In genomic region chr5:36738799-36739615, GRCm38 (mm10) we compare ENCODE assay signal across 8 mouse cellular contexts. TPM values are rescaled to one million over a fixed set of nuclear protein-coding genes. Genes with fewer than 3 reads are reported as not detected.
DNase-seq lines count a peak whose midpoint lies in the region; ATAC-seq and TF ChIP-seq lines count a peak whose summit lies in the region.

No protein-coding gene starts in this region.

- no peak overlapping the region for H3K4me3 ChIP-seq in heart, embryonic 12.5 days
- no peak overlapping the region for H3K4me3 ChIP-seq in heart, postnatal 0 days (ENCODE audit: low read depth, low read length)
- no peak overlapping the region for H3K4me3 ChIP-seq in limb, embryonic 14.5 days (replicated peaks; ENCODE audit: low read length)
- H3K4me3 ChIP-seq in lung, postnatal 0 days (ENCODE audit: low read depth, low read length): no peak overlapping the region

- TF ChIP-seq CTCF in heart, postnatal 0 days (IDR thresholded peaks at IDR 0.05; ENCODE audit: low read depth): no peak
- no peak for TF ChIP-seq CTCF in lung, postnatal 0 days (IDR thresholded peaks at IDR 0.05)

- peaks cover 20% of the 10 kb centered on the region for H3K4me1 ChIP-seq in heart, embryonic 12.5 days (replicated peaks)
- peaks cover 10% of the 10 kb centered on the region for H3K4me1 ChIP-seq in heart, postnatal 0 days (ENCODE audit: control insufficient read depth, insufficient read depth)
- H3K4me1 ChIP-seq in limb, embryonic 14.5 days (ENCODE audit: control insufficient read depth, insufficient read depth, low read length): no peaks in the 10 kb centered on the region
- no peaks in the 10 kb centered on the region for H3K4me1 ChIP-seq in lung, postnatal 0 days (ENCODE audit: insufficient read depth, low read depth, low read length)

- no peaks in the 10 kb centered on the region for H3K36me3 ChIP-seq in heart, embryonic 12.5 days
- no peaks in the 10 kb centered on the region for H3K36me3 ChIP-seq in heart, postnatal 0 days (replicated peaks; ENCODE audit: control insufficient read depth, insufficient read depth, low read length)
- H3K36me3 ChIP-seq in limb, embryonic 14.5 days (ENCODE audit: control insufficient read depth, insufficient read depth, low read length): no peaks in the 10 kb centered on the region
- H3K36me3 ChIP-seq in lung, postnatal 0 days (ENCODE audit: insufficient read depth, low read length): no peaks in the 10 kb centered on the region

- no peak overlapping the region for H3K4me2 ChIP-seq in heart, embryonic 12.5 days
- H3K4me2 ChIP-seq in heart, postnatal 0 days (ENCODE audit: low read depth, low read length): no peak overlapping the region
- no peak overlapping the region for H3K4me2 ChIP-seq in limb, embryonic 14.5 days (replicated peaks; ENCODE audit: low read depth, low read length, severe bottlenecking)
- no peak overlapping the region for H3K4me2 ChIP-seq in lung, postnatal 0 days (replicated peaks; ENCODE audit: low read depth, low read length)

- no peaks in the 10 kb centered on the region for H3K27me3 ChIP-seq in heart, embryonic 12.5 days (replicated peaks)
- H3K27me3 ChIP-seq in heart, postnatal 0 days (ENCODE audit: control insufficient read depth, insufficient read depth, low read length): no peaks in the 10 kb centered on the region
- no peaks in the 10 kb centered on the region for H3K27me3 ChIP-seq in limb, embryonic 14.5 days (ENCODE audit: control insufficient read depth, insufficient read depth, low read length)
- H3K27me3 ChIP-seq in lung, postnatal 0 days (replicated peaks; ENCODE audit: insufficient read depth, low read length): no peaks in the 10 kb centered on the region

- no peak for TF ChIP-seq EP300 in heart, postnatal 0 days (IDR thresholded peaks at IDR 0.05; ENCODE audit: low read depth)
- no peak for TF ChIP-seq EP300 in lung, postnatal 0 days (IDR thresholded peaks at IDR 0.05)

- no peak overlapping the region for H3K27ac ChIP-seq in heart, embryonic 12.5 days (ENCODE audit: poor library complexity, severe bottlenecking)
- H3K27ac ChIP-seq in heart, postnatal 0 days (ENCODE audit: low read depth): peak overlapping the region; percentile 26; the same call in 1 of the 2 replicates
- no peak overlapping the region for H3K27ac ChIP-seq in limb, embryonic 14.5 days (replicated peaks; ENCODE audit: low read depth, low read length)
- H3K27ac ChIP-seq in lung, postnatal 0 days (ENCODE audit: low read length): no peak overlapping the region

- DNase-seq in heart, adult 11 months: peak; percentile 96
- peak; percentile 89 to 95 for DNase-seq in cerebellum, adult 18-20 months
- DNase-seq in heart, postnatal 0 days (ENCODE audit: low spot score): no peak
- DNase-seq in limb, embryonic 14.5 days (ENCODE audit: low spot score): no peak
- no peak for DNase-seq in T-cell, adult 2 months (ENCODE audit: low spot score)
- DNase-seq in lung, postnatal 0 days (ENCODE audit: low spot score): no peak
- no peak for DNase-seq in kidney, adult 9 months

- no peak overlapping the region for H3K9ac ChIP-seq in heart, embryonic 12.5 days
- H3K9ac ChIP-seq in heart, postnatal 0 days (replicated peaks; ENCODE audit: low read depth, low read length): no peak overlapping the region
- no peak overlapping the region for H3K9ac ChIP-seq in limb, embryonic 14.5 days (ENCODE audit: low read depth, low read length, severe bottlenecking)
- no peak overlapping the region for H3K9ac ChIP-seq in lung, postnatal 0 days (replicated peaks; ENCODE audit: low read depth)

- TF ChIP-seq POLR2A in limb, embryonic 14.5 days (IDR thresholded peaks at IDR 0.05; ENCODE audit: borderline replicate concordance, extremely low read depth, insufficient read depth, insufficient read length): no peak

- ATAC-seq in heart, embryonic 12.5 days (ENCODE audit: insufficient number of reproducible peaks, low FRiP score): no peak
- ATAC-seq in heart, postnatal 0 days (ENCODE audit: insufficient read depth, low read depth): peak; percentile 32
- ATAC-seq in limb, embryonic 14.5 days (ENCODE audit: low FRiP score, low read depth): peak; percentile 41; the same call in 1 of the 2 replicates
- ATAC-seq in lung, postnatal 0 days: no peak

- H3K9me3 ChIP-seq in heart, embryonic 12.5 days (replicated peaks): no peaks in the 10 kb centered on the region
- H3K9me3 ChIP-seq in heart, postnatal 0 days (replicated peaks; ENCODE audit: control insufficient read depth, low read length): no peaks in the 10 kb centered on the region
- H3K9me3 ChIP-seq in limb, embryonic 14.5 days (ENCODE audit: control insufficient read depth, low read length): no peaks in the 10 kb centered on the region
- no peaks in the 10 kb centered on the region for H3K9me3 ChIP-seq in lung, postnatal 0 days (ENCODE audit: low read length)

- WGBS in heart, embryonic 12.5 days: 49% methylated on average over 16 of the region's 16 CpGs
- 38% methylated on average over 16 of the region's 16 CpGs for WGBS in heart, postnatal 0 days
- WGBS in limb, embryonic 14.5 days: 51% methylated on average over 16 of the region's 16 CpGs
- 46% methylated on average over 16 of the region's 16 CpGs for WGBS in lung, postnatal 0 days

RNA-seq across cellular contexts. Expression of gene Bloc1s4, which starts 9.4 kb away (rescaled TPM):
- polyA plus RNA-seq in heart, embryonic 12.5 days (2016; fragmentation: Nextera tagmentation; extraction: Ambion mirVana): 21.0 and 21.3 TPM in 2 replicates
- total RNA-seq in heart, postnatal 0 days (2014; rRNA removed; ENCODE audit: low replicate concordance): 7.5 and 14.8 TPM in 2 replicates
- polyA plus RNA-seq in heart, postnatal 0 days (2015; fragmentation: Nextera tagmentation; extraction: Ambion mirVana): 18.4 and 18.5 TPM in 2 replicates
- polyA plus RNA-seq in limb, embryonic 14.5 days (2012; rRNA removed): 25.8 and 35.3 TPM in 2 replicates
- polyA plus RNA-seq in limb, embryonic 14.5 days (2014; fragmentation: Nextera tagmentation; extraction: Ambion mirVana): 27.1 and 28.6 TPM in 2 replicates
- polyA plus RNA-seq in lung, postnatal 0 days (2015; fragmentation: Nextera tagmentation; extraction: Ambion mirVana): 26.8 and 28.3 TPM in 2 replicates

RNA-seq across cellular contexts. Expression of gene D5Ertd579e, which starts 43.2 kb away (rescaled TPM):
- 35.1 and 37.2 TPM in 2 replicates for polyA plus RNA-seq in heart, embryonic 12.5 days (2016; fragmentation: Nextera tagmentation; extraction: Ambion mirVana)
- 52.6 and 81.9 TPM in 2 replicates for total RNA-seq in heart, postnatal 0 days (2014; rRNA removed; ENCODE audit: low replicate concordance)
- polyA plus RNA-seq in heart, postnatal 0 days (2015; fragmentation: Nextera tagmentation; extraction: Ambion mirVana): 21.8 and 28.5 TPM in 2 replicates
- 21.2 and 21.6 TPM in 2 replicates for polyA plus RNA-seq in limb, embryonic 14.5 days (2012; rRNA removed)
- polyA plus RNA-seq in limb, embryonic 14.5 days (2014; fragmentation: Nextera tagmentation; extraction: Ambion mirVana): 20.8 and 24.8 TPM in 2 replicates
- polyA plus RNA-seq in lung, postnatal 0 days (2015; fragmentation: Nextera tagmentation; extraction: Ambion mirVana): 13.1 and 14.6 TPM in 2 replicates

RNA-seq across cellular contexts. Expression of gene Mrfap1, which starts 57.6 kb away (rescaled TPM):
- 426 and 435 TPM in 2 replicates for polyA plus RNA-seq in heart, embryonic 12.5 days (2016; fragmentation: Nextera tagmentation; extraction: Ambion mirVana)
- 222 and 245 TPM in 2 replicates for total RNA-seq in heart, postnatal 0 days (2014; rRNA removed; ENCODE audit: low replicate concordance)
- polyA plus RNA-seq in heart, postnatal 0 days (2015; fragmentation: Nextera tagmentation; extraction: Ambion mirVana): 247 and 260 TPM in 2 replicates
- polyA plus RNA-seq in limb, embryonic 14.5 days (2012; rRNA removed): 260 and 273 TPM in 2 replicates
- 638 and 692 TPM in 2 replicates for polyA plus RNA-seq in limb, embryonic 14.5 days (2014; fragmentation: Nextera tagmentation; extraction: Ambion mirVana)
- polyA plus RNA-seq in lung, postnatal 0 days (2015; fragmentation: Nextera tagmentation; extraction: Ambion mirVana): 281 and 298 TPM in 2 replicates

Comparison
In these comparisons a context has a peak if more than half of its experiments do, and no peak if none do; other contexts are left out.
1. DNase-seq: peak in heart, adult 11 months (single experiment) and cerebellum, adult 18-20 months (2 of 2); none in heart, postnatal 0 days (single experiment), limb, embryonic 14.5 days (single experiment), T-cell, adult 2 months (single experiment), lung, postnatal 0 days (single experiment) and kidney, adult 9 months (single experiment).
2. ATAC-seq: peak in heart, postnatal 0 days (single experiment) and limb, embryonic 14.5 days (single experiment); none in heart, embryonic 12.5 days (single experiment) and lung, postnatal 0 days (single experiment).